Mouse (Mus musculus) forebrain, embryonic 13.5 days (tissue): Measurements from ENCODE around the gene Btbd2. TPM values are rescaled to one million over a fixed set of nuclear protein-coding genes. Genes with fewer than 3 reads are reported as not detected.

Experiments
- ATAC-seq: fragments of 200-750 bp; cut with Nextera tagmentation; 2 replicates; pipeline ENCODE4 v1.8.0; 2017
- H3K27ac ChIP-seq: fragments of 300-500 bp; sonication (generic); 2 replicates; pipeline ENCODE4 v1.5.1; 2015; ENCODE audit warnings: inconsistent platforms, mild to moderate bottlenecking, moderate library complexity
- H3K27me3 ChIP-seq: fragments of 300-500 bp; sonication (generic); 2 replicates; pipeline ENCODE4 v1.6.1; 2015; ENCODE audit warnings: mild to moderate bottlenecking, inconsistent platforms
- H3K36me3 ChIP-seq: fragments of 300-500 bp; sonication (generic); 2 replicates; pipeline ENCODE4 v1.6.1; 2015; ENCODE audit warnings: mild to moderate bottlenecking, inconsistent platforms; ENCODE audit not compliant: poor library complexity, severe bottlenecking
- H3K4me1 ChIP-seq: fragments of 300-500 bp; sonication (generic); 2 replicates; pipeline ENCODE4 v1.6.1; 2015; ENCODE audit warnings: inconsistent platforms
- H3K4me2 ChIP-seq: fragments of 300-500 bp; sonication (generic); 2 replicates; pipeline ENCODE4 v1.6.1; 2015; ENCODE audit warnings: inconsistent platforms, mild to moderate bottlenecking, moderate library complexity
- H3K4me3 ChIP-seq: fragments of 300-500 bp; sonication (generic); 2 replicates; pipeline ENCODE4 v1.5.1; 2015; ENCODE audit warnings: mild to moderate bottlenecking, inconsistent platforms
- H3K9ac ChIP-seq: fragments of 300-500 bp; sonication (generic); 2 replicates; pipeline ENCODE4 v1.6.1; 2015; ENCODE audit warnings: mild to moderate bottlenecking, inconsistent platforms
- H3K9me3 ChIP-seq: fragments of 300-500 bp; sonication (generic); replicated peaks from 2 replicates; pipeline ENCODE4 v1.6.1; 2016; ENCODE audit warnings: inconsistent platforms
- WGBS: fragments of 180-500 bp; shearing (Covaris S2); methylation state at CpG from one replicate; pipeline ENCODE4 v1.1.7; 2015; 5-methylcytosine and 5-hydroxymethylcytosine counted together
- polyA plus RNA-seq: library from polyadenylated mRNA; unstranded; fragments of >200 nt; fragmentation: Nextera tagmentation; extraction: Ambion mirVana; gene quantifications from 2 replicates; pipeline ENCODE4 v1.2.1, GENCODE M21; 2015

The Btbd2 gene
- polyA plus RNA-seq, 1 experiment from 2014 or later, result 61.2 TPM

GRCm38 (mm10) chr10:80674161-80674711, 17.4 kb upstream of the Btbd2 start:
- no peak overlapping the region for H3K27ac ChIP-seq
- no peaks in the 10 kb centered on the region for H3K9me3 ChIP-seq
- no peak for ATAC-seq
- H3K4me3 ChIP-seq, result peak overlapping the region; percentile 99
- no peaks in the 10 kb centered on the region for H3K27me3 ChIP-seq
- H3K4me1 ChIP-seq, result peaks cover 62% of the 10 kb centered on the region
- H3K9ac ChIP-seq, result peak overlapping the region; percentile 99
- H3K4me2 ChIP-seq, result peak overlapping the region; percentile 84
- WGBS, result 65% methylated on average over 5 of the region's 5 CpGs
- peaks cover 51% of the 10 kb centered on the region for H3K36me3 ChIP-seq

GRCm38 (mm10) chr10:80673690-80674089, 16.8 kb upstream of the Btbd2 start:
- Histone ChIP-seq H3K9me3 (no peaks in the 10 kb centered on the region), H3K27me3 (no peaks in the 10 kb centered on the region), H3K9ac (peak overlapping the region; percentile 99), H3K4me3 (peak overlapping the region; percentile 99), H3K36me3 (peaks cover 56% of the 10 kb centered on the region), H3K27ac (no peak overlapping the region), H3K4me1 (peaks cover 57% of the 10 kb centered on the region), H3K4me2 (peak overlapping the region; percentile 84)
- WGBS, result 90% methylated on average over 3 of the region's 3 CpGs
- ATAC-seq, result no peak

GRCm38 (mm10) chr10:80671936-80672690, 15.2 kb upstream of the Btbd2 start:
- Histone ChIP-seq H3K9ac (peak overlapping the region; percentile 37; the same call in 1 of the 2 replicates), H3K4me1 (peaks cover 41% of the 10 kb centered on the region), H3K27ac (no peak overlapping the region), H3K36me3 (peaks cover 72% of the 10 kb centered on the region), H3K4me3 (no peak overlapping the region), H3K9me3 (no peaks in the 10 kb centered on the region), H3K4me2 (no peak overlapping the region), H3K27me3 (no peaks in the 10 kb centered on the region)
- 90% methylated on average over 11 of the region's 11 CpGs for WGBS
- no peak for ATAC-seq

- no peak for ATAC-seq
- Histone ChIP-seq H3K4me1 (peaks cover 37% of the 10 kb centered on the region), H3K27ac (no peak overlapping the region), H3K36me3 (peaks cover 81% of the 10 kb centered on the region), H3K9ac (no peak overlapping the region), H3K4me2 (no peak overlapping the region), H3K27me3 (no peaks in the 10 kb centered on the region), H3K9me3 (no peaks in the 10 kb centered on the region), H3K4me3 (no peak overlapping the region)
- 92% methylated on average over 4 of the region's 4 CpGs for WGBS
Observed at GRCm38 (mm10) chr10:80671251-80671650, 14.4 kb upstream of the Btbd2 start.

- peaks cover 88% of the 10 kb centered on the region for H3K36me3 ChIP-seq
Observed at GRCm38 (mm10) chr10:80670531-80670930, 13.7 kb upstream of the Btbd2 start.

GRCm38 (mm10) chr10:80669737-80670485, 13.0 kb upstream of the Btbd2 start:
- ATAC-seq, result no peak
- Histone ChIP-seq H3K9me3 (no peaks in the 10 kb centered on the region), H3K27ac (no peak overlapping the region), H3K4me3 (no peak overlapping the region), H3K36me3 (peaks cover 93% of the 10 kb centered on the region), H3K4me1 (peaks cover 39% of the 10 kb centered on the region), H3K4me2 (no peak overlapping the region), H3K27me3 (no peaks in the 10 kb centered on the region), H3K9ac (0 out of 2 replicates have a peak overlapping the region, but pooled peaks have one; percentile 34)
- WGBS, result 95% methylated on average over 7 of the region's 7 CpGs

More at GRCm38 (mm10) chr10:80670531-80670930, 13.7 kb upstream of the Btbd2 start:
- Histone ChIP-seq H3K9me3 (no peaks in the 10 kb centered on the region), H3K9ac (no peak overlapping the region), H3K27ac (no peak overlapping the region), H3K4me2 (no peak overlapping the region), H3K4me3 (no peak overlapping the region), H3K27me3 (no peaks in the 10 kb centered on the region), H3K4me1 (peaks cover 37% of the 10 kb centered on the region)
- ATAC-seq, result no peak
- WGBS, result 93% methylated on average over 2 of the region's 2 CpGs

GRCm38 (mm10) chr10:80669018-80669417, 12.1 kb upstream of the Btbd2 start:
- Histone ChIP-seq H3K27ac (0 out of 2 replicates have a peak overlapping the region, but pooled peaks have one; percentile 8), H3K27me3 (no peaks in the 10 kb centered on the region), H3K36me3 (peaks cover 89% of the 10 kb centered on the region), H3K4me1 (peaks cover 36% of the 10 kb centered on the region), H3K9me3 (no peaks in the 10 kb centered on the region), H3K9ac (no peak overlapping the region), H3K4me3 (no peak overlapping the region), H3K4me2 (no peak overlapping the region)
- 86% methylated on average over 12 of the region's 12 CpGs for whole genome bisulfite sequencing
- no peak for ATAC-seq

- Histone ChIP-seq H3K27ac (0 out of 2 replicates have a peak overlapping the region, but pooled peaks have one; percentile 8), H3K9ac (0 out of 2 replicates have a peak overlapping the region, but pooled peaks have one; percentile 8), H3K9me3 (no peaks in the 10 kb centered on the region), H3K36me3 (peaks cover 85% of the 10 kb centered on the region), H3K4me2 (no peak overlapping the region), H3K27me3 (no peaks in the 10 kb centered on the region), H3K4me3 (no peak overlapping the region), H3K4me1 (peaks cover 32% of the 10 kb centered on the region)
- 89% methylated on average over 11 of the region's 11 CpGs for WGBS
- ATAC-seq, result no peak
Observed at GRCm38 (mm10) chr10:80668614-80669013, 11.7 kb upstream of the Btbd2 start.

- H3K27me3 ChIP-seq, result no peaks in the 10 kb centered on the region
- WGBS, result 82% methylated on average over 16 of the region's 19 CpGs
- H3K36me3 ChIP-seq, result peaks cover 69% of the 10 kb centered on the region
- H3K9me3 ChIP-seq, result no peaks in the 10 kb centered on the region
- H3K27ac ChIP-seq, result no peak overlapping the region
- no peak for ATAC-seq
- peaks cover 22% of the 10 kb centered on the region for H3K4me1 ChIP-seq
- H3K9ac ChIP-seq, result no peak overlapping the region
- no peak overlapping the region for H3K4me2 ChIP-seq
- no peak overlapping the region for H3K4me3 ChIP-seq
Observed at GRCm38 (mm10) chr10:80666837-80667412, 10.1 kb upstream of the Btbd2 start.

GRCm38 (mm10) chr10:80665981-80666733, 9.3 kb upstream of the Btbd2 start:
- no peak overlapping the region for H3K4me3 ChIP-seq
- H3K4me1 ChIP-seq, result peaks cover 22% of the 10 kb centered on the region
- ATAC-seq, result no peak
- WGBS, result 78% methylated on average over 10 of the region's 10 CpGs
- no peak overlapping the region for H3K9ac ChIP-seq
- peaks cover 61% of the 10 kb centered on the region for H3K36me3 ChIP-seq
- no peak overlapping the region for H3K27ac ChIP-seq
- H3K9me3 ChIP-seq, result no peaks in the 10 kb centered on the region
- H3K27me3 ChIP-seq, result no peaks in the 10 kb centered on the region
- H3K4me2 ChIP-seq, result no peak overlapping the region

GRCm38 (mm10) chr10:80665459-80665858, 8.6 kb upstream of the Btbd2 start:
- H3K36me3 ChIP-seq, result peaks cover 54% of the 10 kb centered on the region
- H3K27me3 ChIP-seq, result no peaks in the 10 kb centered on the region
- ATAC-seq, result no peak
- H3K9ac ChIP-seq, result no peak overlapping the region; the same call in 1 of the 2 replicates
- H3K4me3 ChIP-seq, result no peak overlapping the region
- H3K27ac ChIP-seq, result no peak overlapping the region
- peaks cover 22% of the 10 kb centered on the region for H3K4me1 ChIP-seq
- 69% methylated on average over 4 of the region's 4 CpGs for WGBS
- no peak overlapping the region for H3K4me2 ChIP-seq
- H3K9me3 ChIP-seq, result no peaks in the 10 kb centered on the region
